Mouse (Mus musculus) liver, adult 2 months (tissue): ENCODE measurements at regions not wholly inside any gene's neighbourhood (a gene's known extent, or its start where the extent isn't known, plus 50 kb on each side); places are given as distances from the start of the nearest gene placed in this dataset.

Experiments used
- CTCF ChIP-seq: fragments of 200-500 bp; IDR thresholded peaks from 2 replicates; pipeline ENCODE4 v1.5.1; 2011; ENCODE audit warnings: low read depth, low read length, control low read depth
- POLR2A ChIP-seq: fragments of 200-500 bp; IDR thresholded peaks from 2 replicates; pipeline ENCODE4 v1.6.1; 2011; ENCODE audit warnings: low read length, control low read depth; ENCODE audit not compliant: insufficient read depth; ENCODE audit errors: extremely low read depth

- TF ChIP-seq CTCF (no peak), POLR2A (no peak)
Observed at GRCm38 (mm10) chr5:126088251-126088914, 556.8 kb downstream of the Tmem132b start.
